Mouse (Mus musculus) kidney, embryonic 15.5 days (tissue): ENCODE measurements at regions not wholly inside any gene's neighbourhood (a gene's known extent, or its start where the extent isn't known, plus 50 kb on each side); places are given as distances from the start of the nearest gene placed in this dataset.
A peak's percentile ranks its signal among the peaks of the same experiment; 100 is the strongest.
"Not testable (repeated sequence)": the region's sequence is repeated elsewhere in the genome, so short reads cannot be mapped to it uniquely, and the experiment has no call there.

Experiments used
- ATAC-seq: fragments of 200-750 bp; cut with Nextera tagmentation; replicated peaks from 2 replicates; pipeline ENCODE4 v1.8.0; 2017; ENCODE audit warnings: moderate TSS enrichment; ENCODE audit not compliant: low FRiP score
- H3K27ac ChIP-seq: fragments of 300-500 bp; sonication (generic); 2 replicates; pipeline ENCODE4 v1.5.1; 2015; ENCODE audit warnings: mild to moderate bottlenecking, inconsistent platforms
- H3K27me3 ChIP-seq: fragments of 300-500 bp; sonication (generic); 2 replicates; pipeline ENCODE4 v1.6.1; 2015; ENCODE audit warnings: inconsistent platforms
- H3K36me3 ChIP-seq: fragments of 300-500 bp; sonication (generic); 2 replicates; pipeline ENCODE4 v1.6.1; 2015; ENCODE audit warnings: inconsistent platforms
- H3K4me1 ChIP-seq: fragments of 300-500 bp; sonication (generic); 2 replicates; pipeline ENCODE4 v1.6.1; 2015; ENCODE audit warnings: inconsistent platforms
- H3K4me2 ChIP-seq: fragments of 300-500 bp; sonication (generic); 2 replicates; pipeline ENCODE4 v1.6.1; 2015; ENCODE audit warnings: moderate library complexity, mild to moderate bottlenecking, inconsistent platforms
- H3K4me3 ChIP-seq: fragments of 300-500 bp; sonication (generic); replicated peaks from 2 replicates; pipeline ENCODE4 v1.5.1; 2015; ENCODE audit warnings: mild to moderate bottlenecking, inconsistent platforms
- H3K9ac ChIP-seq: fragments of 300-500 bp; sonication (generic); 2 replicates; pipeline ENCODE4 v1.6.1; 2015; ENCODE audit warnings: mild to moderate bottlenecking, inconsistent platforms
- H3K9me3 ChIP-seq: fragments of 300-500 bp; sonication (generic); replicated peaks from 2 replicates; pipeline ENCODE4 v1.6.1; 2016; ENCODE audit warnings: inconsistent platforms
- WGBS: fragments of 180-500 bp; shearing (Covaris S2); methylation state at CpG from one replicate; pipeline ENCODE4 v1.1.7; 2015; ENCODE audit warnings: mixed read lengths; 5-methylcytosine and 5-hydroxymethylcytosine counted together

DNA sequence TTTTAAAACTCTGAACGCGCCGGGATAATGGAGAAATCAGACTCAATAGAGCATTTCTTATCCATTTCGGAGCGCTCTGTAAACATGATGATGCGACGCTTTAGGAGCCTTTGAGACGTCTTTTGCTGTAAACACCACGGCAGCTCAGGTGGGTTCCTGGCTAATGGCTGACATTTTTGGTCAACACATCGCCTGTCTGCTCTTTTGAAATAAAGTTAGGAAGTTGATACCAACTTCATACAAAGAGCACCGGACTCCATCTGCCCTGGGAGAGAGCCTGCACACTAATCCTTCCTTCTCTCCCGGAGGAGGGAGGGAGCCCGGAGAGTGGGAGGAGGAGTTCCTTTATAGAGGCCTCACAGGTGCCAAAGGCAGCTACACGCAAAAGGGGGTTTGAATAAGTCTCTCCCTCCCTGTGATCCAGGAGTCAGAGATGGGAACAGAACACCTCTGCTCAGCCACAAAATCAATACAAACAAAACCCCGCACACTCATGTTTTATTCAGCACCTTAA is 63.8 kb upstream of the Srsf6 start:
- Histone ChIP-seq H3K36me3 (no peaks in the 10 kb centered on the region), H3K9me3 (no peaks in the 10 kb centered on the region), H3K4me2 (peak overlapping the region; percentile 58), H3K9ac (no peak overlapping the region), H3K27ac (no peak overlapping the region), H3K4me1 (0 out of 2 replicates have a peak, but pooled peaks cover 3% of the 10 kb centered on the region), H3K4me3 (peak overlapping the region; percentile 23), H3K27me3 (peaks cover 17% of the 10 kb centered on the region; the same call in 1 of the 2 replicates)
- no peak for ATAC-seq
- 3% methylated on average over 15 of the region's 15 CpGs for WGBS

DNA sequence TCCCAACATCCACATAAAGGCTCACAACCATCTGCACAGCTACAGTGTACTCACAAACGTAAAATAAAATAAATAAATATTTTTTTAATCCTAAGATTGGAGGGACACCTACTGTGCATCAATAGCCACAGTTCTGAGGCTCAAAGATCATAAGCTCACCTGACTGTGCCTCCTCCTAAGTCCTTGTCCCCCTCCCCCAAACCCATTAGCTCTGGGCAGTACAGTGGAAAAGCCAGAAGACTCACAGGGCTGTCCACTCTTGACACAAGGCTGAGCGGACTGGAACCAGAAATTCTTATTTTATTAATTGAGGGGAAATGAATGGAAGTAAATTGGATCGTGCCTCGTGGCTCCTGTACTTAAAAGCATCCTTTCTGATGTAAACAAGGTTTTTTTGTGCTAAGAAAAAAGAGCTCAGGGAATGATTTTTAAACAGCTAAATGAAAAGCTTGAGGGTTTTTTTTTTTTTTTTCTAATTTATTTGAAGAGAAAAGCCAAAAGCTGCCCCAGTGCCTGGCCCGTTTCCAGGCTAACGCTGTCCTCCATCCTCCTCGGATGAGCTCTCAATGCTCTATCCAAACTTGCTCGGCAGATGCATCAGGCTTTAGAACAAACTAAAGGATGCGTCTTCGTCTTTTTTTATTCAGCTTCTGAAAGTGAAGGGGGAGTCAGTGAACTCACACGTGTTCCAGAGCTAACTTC is 64.6 kb upstream of the Srsf6 start:
- Histone ChIP-seq H3K9ac (no peak overlapping the region), H3K4me2 (peak overlapping the region; percentile 58; the same call in 1 of the 2 replicates), H3K4me1 (0 out of 2 replicates have a peak, but pooled peaks cover 3% of the 10 kb centered on the region), H3K4me3 (no peak overlapping the region), H3K9me3 (no peaks in the 10 kb centered on the region), H3K27ac (no peak overlapping the region), H3K27me3 (peaks cover 17% of the 10 kb centered on the region; the same call in 1 of the 2 replicates), H3K36me3 (no peaks in the 10 kb centered on the region)
- WGBS = 21% methylated on average over 11 of the region's 11 CpGs
- ATAC-seq = no peak

DNA sequence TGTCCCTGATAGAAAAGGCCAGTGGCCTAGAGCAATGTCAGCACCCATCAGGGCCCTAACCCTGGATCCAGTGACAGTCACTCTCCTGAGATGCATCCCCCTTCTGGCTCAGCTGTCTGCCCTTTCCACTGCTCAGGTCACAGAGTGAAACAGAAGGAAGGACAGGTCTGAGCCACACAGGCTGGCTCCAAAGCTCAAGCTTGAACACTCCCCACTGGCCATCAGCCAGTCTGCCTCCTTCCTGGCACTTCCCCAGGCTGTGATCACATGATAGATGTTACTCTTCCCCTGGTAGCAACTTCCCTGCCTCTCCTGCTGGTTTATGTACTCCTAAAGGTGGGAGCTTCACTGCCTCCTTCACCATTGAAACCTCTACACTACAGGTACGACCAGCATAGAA is 66.8 kb upstream of the Srsf6 start:
- no peak overlapping the region for H3K4me2 ChIP-seq
- 0 out of 2 replicates have a peak, but pooled peaks cover 3% of the 10 kb centered on the region for H3K4me1 ChIP-seq
- no peak overlapping the region for H3K27ac ChIP-seq
- no peaks in the 10 kb centered on the region for H3K36me3 ChIP-seq
- ATAC-seq = no peak
- no peak overlapping the region for H3K4me3 ChIP-seq
- 65% methylated on average over 1 of the region's 1 CpGs for WGBS
- peaks cover 17% of the 10 kb centered on the region; the same call in 1 of the 2 replicates for H3K27me3 ChIP-seq
- H3K9me3 ChIP-seq = no peaks in the 10 kb centered on the region
- no peak overlapping the region for H3K9ac ChIP-seq

DNA sequence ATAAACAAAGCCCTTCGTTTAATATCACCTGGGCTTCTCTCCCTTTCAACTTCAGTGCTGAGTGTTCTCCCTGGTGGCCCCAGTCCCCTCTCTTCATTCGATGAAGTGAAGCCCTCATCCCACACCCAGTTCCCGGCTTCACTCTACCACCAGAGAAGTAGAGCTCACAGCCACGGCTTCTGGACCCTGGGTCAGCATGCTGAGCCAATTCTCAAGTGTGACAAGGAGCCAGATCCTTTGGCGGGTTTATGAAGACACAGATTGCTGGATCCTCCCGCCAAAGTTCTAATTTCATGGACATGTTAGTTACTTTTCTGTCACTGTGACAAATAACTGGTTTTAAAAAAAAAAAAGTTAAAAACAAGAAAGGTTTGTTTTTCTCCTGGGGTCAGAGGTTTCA is 76.7 kb upstream of the Srsf6 start:
- H3K27me3 ChIP-seq = no peaks in the 10 kb centered on the region
- H3K4me1 ChIP-seq = no peaks in the 10 kb centered on the region
- no peak overlapping the region for H3K4me2 ChIP-seq
- no peak for ATAC-seq
- H3K36me3 ChIP-seq = no peaks in the 10 kb centered on the region
- H3K27ac ChIP-seq = no peak overlapping the region
- 60% methylated on average over 6 of the region's 6 CpGs for WGBS
- no peak overlapping the region for H3K4me3 ChIP-seq
- H3K9ac ChIP-seq = no peak overlapping the region
- no peaks in the 10 kb centered on the region for H3K9me3 ChIP-seq

DNA sequence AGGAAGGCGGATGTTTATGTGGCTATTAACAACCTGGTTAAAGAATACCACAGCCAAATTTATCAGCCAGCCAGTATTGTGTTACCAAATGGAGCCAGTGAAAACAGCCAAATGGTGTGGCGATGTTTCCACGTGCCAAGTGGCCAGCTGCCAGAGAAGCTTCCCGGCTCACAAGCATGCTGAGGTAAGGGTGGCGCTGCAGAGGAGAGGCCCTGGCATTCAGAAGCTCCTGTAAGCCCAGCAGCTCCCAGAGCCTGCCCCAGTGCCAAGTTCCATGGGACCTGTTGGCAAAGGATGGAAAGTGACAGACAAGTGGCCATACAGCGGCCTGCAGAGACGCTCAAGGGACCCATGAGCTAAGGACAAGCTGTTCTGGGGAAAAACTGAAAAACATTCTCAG is 77.8 kb upstream of the Srsf6 start:
- Histone ChIP-seq H3K4me3 (no peak overlapping the region), H3K9ac (no peak overlapping the region), H3K4me2 (no peak overlapping the region), H3K27ac (no peak overlapping the region), H3K4me1 (no peaks in the 10 kb centered on the region), H3K36me3 (no peaks in the 10 kb centered on the region), H3K27me3 (no peaks in the 10 kb centered on the region), H3K9me3 (no peaks in the 10 kb centered on the region)
- 56% methylated on average over 7 of the region's 7 CpGs for WGBS
- ATAC-seq = no peak

GRCm38 (mm10) chr2:162841761-162842160 is 89.6 kb upstream of the Srsf6 start:
- H3K4me2 ChIP-seq = not testable (repeated sequence)

GRCm38 (mm10) chr2:162837776-162838175 is 93.6 kb upstream of the Srsf6 start:
- Histone ChIP-seq H3K4me2 (no peak overlapping the region), H3K9me3 (no peaks in the 10 kb centered on the region), H3K27me3 (no peaks in the 10 kb centered on the region), H3K4me1 (no peaks in the 10 kb centered on the region), H3K4me3 (no peak overlapping the region), H3K27ac (no peak overlapping the region), H3K9ac (no peak overlapping the region), H3K36me3 (no peaks in the 10 kb centered on the region)
- ATAC-seq = no peak
- WGBS = 56% methylated on average over 2 of the region's 2 CpGs

More at GRCm38 (mm10) chr2:162841761-162842160, 89.6 kb upstream of the Srsf6 start:
- H3K9me3 ChIP-seq, H3K36me3 ChIP-seq, H3K4me1 ChIP-seq, H3K9ac ChIP-seq, ATAC-seq, H3K27me3 ChIP-seq, H3K27ac ChIP-seq, H3K4me3 ChIP-seq: not testable (repeated sequence)
- 88% methylated on average over 9 of the region's 9 CpGs for WGBS

DNA sequence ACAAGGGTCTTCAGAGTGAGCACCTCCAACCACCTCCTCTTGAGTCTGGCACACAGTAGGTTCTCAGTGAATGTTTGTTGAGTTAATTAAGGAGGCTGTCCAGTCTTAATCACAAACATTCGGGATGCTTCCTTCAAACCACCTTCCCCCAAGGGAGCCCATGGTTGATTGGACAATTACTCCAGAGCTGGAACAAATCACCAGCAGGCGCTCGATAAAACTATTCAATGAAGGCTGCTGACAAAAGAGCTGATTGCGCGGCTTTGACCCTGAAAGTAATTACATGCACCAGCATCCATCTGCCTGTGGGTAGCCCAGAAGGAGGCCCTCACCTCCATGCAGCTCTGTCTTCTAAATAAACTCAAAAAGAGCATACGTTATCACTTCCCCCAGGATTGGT is 97.6 kb upstream of the Srsf6 start:
- H3K9ac ChIP-seq = no peak overlapping the region
- no peak overlapping the region for H3K4me3 ChIP-seq
- no peaks in the 10 kb centered on the region for H3K27me3 ChIP-seq
- WGBS = 80% methylated on average over 6 of the region's 6 CpGs
- H3K36me3 ChIP-seq = no peaks in the 10 kb centered on the region
- no peak overlapping the region for H3K27ac ChIP-seq
- ATAC-seq = no peak
- H3K9me3 ChIP-seq = no peaks in the 10 kb centered on the region
- H3K4me2 ChIP-seq = no peak overlapping the region
- no peaks in the 10 kb centered on the region for H3K4me1 ChIP-seq

DNA sequence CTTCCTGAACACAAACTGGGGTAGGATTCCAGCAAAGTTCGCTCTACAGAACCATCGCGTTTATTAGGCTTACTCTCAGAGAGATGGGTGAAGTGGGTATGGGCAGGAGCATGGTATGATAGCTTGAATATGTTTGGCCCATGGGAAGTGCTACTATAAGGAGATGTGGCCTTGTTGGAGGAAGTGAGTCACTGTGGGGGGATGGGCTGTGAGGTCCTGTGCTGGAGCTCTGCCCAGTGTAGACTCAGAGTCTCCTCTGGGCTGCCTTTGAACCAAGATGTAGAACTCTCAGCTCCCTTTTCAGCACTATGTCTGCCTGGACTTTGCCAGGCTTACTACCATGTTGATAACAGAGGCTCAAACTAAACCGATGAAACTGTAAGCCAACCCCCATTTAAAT is 112.5 kb upstream of the Srsf6 start:
- 94% methylated on average over 4 of the region's 4 CpGs for WGBS
- Histone ChIP-seq H3K27ac (no peak overlapping the region), H3K27me3 (no peaks in the 10 kb centered on the region), H3K9me3 (no peaks in the 10 kb centered on the region), H3K9ac (no peak overlapping the region), H3K4me3 (no peak overlapping the region), H3K4me1 (no peaks in the 10 kb centered on the region), H3K4me2 (no peak overlapping the region), H3K36me3 (no peaks in the 10 kb centered on the region)
- ATAC-seq = no peak

GRCm38 (mm10) chr2:162814205-162814604 is 117.1 kb upstream of the Srsf6 start:
- Histone ChIP-seq H3K4me1 (no peaks in the 10 kb centered on the region), H3K4me2 (no peak overlapping the region), H3K4me3 (no peak overlapping the region), H3K36me3 (no peaks in the 10 kb centered on the region), H3K9ac (no peak overlapping the region), H3K27me3 (no peaks in the 10 kb centered on the region), H3K9me3 (no peaks in the 10 kb centered on the region), H3K27ac (no peak overlapping the region)
- 51% methylated on average over 2 of the region's 2 CpGs for WGBS
- 0 out of 2 replicates have a peak, but pooled peaks have one; percentile 18 for ATAC-seq

DNA sequence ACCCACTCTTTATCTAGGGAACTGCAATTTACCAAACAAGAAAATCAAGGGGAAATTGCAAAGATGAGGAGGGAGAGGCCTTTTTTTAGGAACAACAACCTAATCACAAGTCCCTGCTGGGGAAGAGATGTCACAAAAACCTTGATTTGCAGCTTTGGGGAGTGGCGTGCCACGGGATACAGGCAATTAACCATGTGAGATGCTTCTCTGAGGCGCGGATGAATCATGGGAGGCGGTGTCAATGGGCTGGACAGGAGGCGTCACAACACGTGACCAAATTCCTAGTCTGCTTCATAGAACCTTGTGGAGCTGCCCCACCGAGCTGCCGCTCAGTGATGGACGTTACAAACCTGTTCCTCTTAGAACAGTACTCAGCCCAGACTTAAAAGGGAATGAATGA is 123.6 kb upstream of the Srsf6 start:
- no peak overlapping the region for H3K4me2 ChIP-seq
- H3K4me1 ChIP-seq = no peaks in the 10 kb centered on the region
- peak; percentile 60; the same call in 1 of the 2 replicates for ATAC-seq
- no peaks in the 10 kb centered on the region for H3K9me3 ChIP-seq
- no peak overlapping the region for H3K9ac ChIP-seq
- WGBS = 57% methylated on average over 10 of the region's 10 CpGs
- no peaks in the 10 kb centered on the region for H3K27me3 ChIP-seq
- no peak overlapping the region for H3K27ac ChIP-seq
- no peaks in the 10 kb centered on the region for H3K36me3 ChIP-seq
- H3K4me3 ChIP-seq = no peak overlapping the region

- H3K27me3 ChIP-seq = no peaks in the 10 kb centered on the region
- H3K4me3 ChIP-seq = no peak overlapping the region
- no peak overlapping the region for H3K9ac ChIP-seq
- no peaks in the 10 kb centered on the region for H3K4me1 ChIP-seq
- ATAC-seq = no peak
- no peak overlapping the region for H3K4me2 ChIP-seq
- no peak overlapping the region for H3K27ac ChIP-seq
- WGBS = 69% methylated on average over 4 of the region's 4 CpGs
- no peaks in the 10 kb centered on the region for H3K36me3 ChIP-seq
- no peaks in the 10 kb centered on the region for H3K9me3 ChIP-seq
Observed at GRCm38 (mm10) chr2:162796528-162796927, 134.8 kb upstream of the Srsf6 start.

DNA sequence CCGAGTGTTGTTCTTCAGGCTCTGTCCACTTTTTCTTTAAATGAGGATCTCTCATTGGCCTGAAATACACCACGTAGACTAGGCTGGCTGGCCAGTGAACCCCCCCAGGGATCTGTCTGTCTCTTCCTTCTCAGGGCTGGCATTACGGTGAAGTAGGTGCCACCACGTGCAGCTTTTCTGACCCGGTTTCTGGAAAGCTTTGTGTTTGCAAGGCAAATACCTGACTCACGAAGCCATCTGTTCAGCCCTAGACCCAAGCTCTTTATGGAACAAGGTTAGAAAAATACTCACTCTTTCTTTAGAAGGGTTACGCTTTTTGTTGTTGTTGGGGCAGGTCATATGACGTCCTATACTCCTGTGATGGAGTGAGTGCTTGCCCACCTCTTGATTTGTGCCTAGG is 133.3 kb upstream of the Ptprt start:
- no peak overlapping the region for H3K9ac ChIP-seq
- H3K27me3 ChIP-seq = no peaks in the 10 kb centered on the region
- H3K4me1 ChIP-seq = no peaks in the 10 kb centered on the region
- H3K4me2 ChIP-seq = no peak overlapping the region
- no peak overlapping the region for H3K4me3 ChIP-seq
- H3K9me3 ChIP-seq = no peaks in the 10 kb centered on the region
- no peaks in the 10 kb centered on the region for H3K36me3 ChIP-seq
- ATAC-seq = no peak
- no peak overlapping the region for H3K27ac ChIP-seq
- 84% methylated on average over 8 of the region's 8 CpGs for WGBS
